Mouse (Mus musculus) forebrain, embryonic 12.5 days (tissue): Measurements from ENCODE around the gene Pi4k2b. TPM values are rescaled to one million over a fixed set of nuclear protein-coding genes. Genes with fewer than 3 reads are reported as not detected.

Experiments
- polyA plus RNA-seq: library from polyadenylated mRNA; unstranded; fragments of >200 nt; fragmentation: Nextera tagmentation; extraction: Ambion mirVana; gene quantifications from 2 replicates; pipeline ENCODE4 v1.2.1, GENCODE M21; 2016

The Pi4k2b gene
- polyA plus RNA-seq, 1 experiment from 2014 or later, result 19.2 TPM

Other genes starting within 250 kb of the Pi4k2b start
- 1.3 and 1.4 TPM in 2 replicates for gene Lgi2, start 175.1 kb upstream of the Pi4k2b start, polyA plus RNA-seq
- 9.1 and 9.7 TPM in 2 replicates for gene Sepsecs, start 71.9 kb upstream of the Pi4k2b start, polyA plus RNA-seq
- 19.7 and 20.0 TPM in 2 replicates for gene Zcchc4, start 33.8 kb downstream of the Pi4k2b start, polyA plus RNA-seq
- 121 and 127 TPM in 2 replicates for gene Anapc4, start 92.4 kb downstream of the Pi4k2b start, polyA plus RNA-seq